Mouse (Mus musculus): Measurements from ENCODE around the gene Tfap2d.

Tfap2d gene

DNA sequence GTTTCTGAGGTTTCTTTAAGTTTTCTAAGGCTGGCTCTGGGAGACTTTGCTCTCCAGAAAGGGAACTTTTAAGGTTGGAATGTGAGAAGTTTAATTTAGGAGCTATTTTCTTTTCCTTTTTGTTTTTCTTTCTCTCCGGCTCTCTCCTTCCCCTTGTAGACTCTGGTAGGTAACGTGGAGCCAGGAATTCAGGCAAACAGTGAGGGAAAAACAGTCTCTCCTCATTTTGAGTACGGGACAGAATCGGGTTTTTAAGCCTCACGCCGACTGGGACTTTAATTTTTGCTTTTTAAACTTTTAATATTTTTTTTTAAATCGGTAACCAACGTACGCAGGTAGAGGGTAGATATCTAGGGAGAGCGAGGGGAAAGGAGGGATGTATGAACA is 106.5 kb downstream of the Tfap2d start:
- in situ Hi-C loops (cut with MboI; ENCODE audit: low pct_unique_long_range_greater_than_20kb in 1 of 2, low sequenced_read_pairs in 2 of 2, unreplicated experiment in 1 of 2): no loop called here

GRCm38 (mm10) chr1:19209776-19210175 is 107.0 kb downstream of the Tfap2d start:
- in situ Hi-C loops (cut with MboI; ENCODE audit: low pct_unique_long_range_greater_than_20kb in 1 of 2, low sequenced_read_pairs in 2 of 2, unreplicated experiment in 1 of 2): no loop called here

GRCm38 (mm10) chr1:19210215-19211032 is 107.6 kb downstream of the Tfap2d start:
- in situ Hi-C loops (cut with MboI; ENCODE audit: low pct_unique_long_range_greater_than_20kb in 1 of 2, low sequenced_read_pairs in 2 of 2, unreplicated experiment in 1 of 2): no loop called here

DNA sequence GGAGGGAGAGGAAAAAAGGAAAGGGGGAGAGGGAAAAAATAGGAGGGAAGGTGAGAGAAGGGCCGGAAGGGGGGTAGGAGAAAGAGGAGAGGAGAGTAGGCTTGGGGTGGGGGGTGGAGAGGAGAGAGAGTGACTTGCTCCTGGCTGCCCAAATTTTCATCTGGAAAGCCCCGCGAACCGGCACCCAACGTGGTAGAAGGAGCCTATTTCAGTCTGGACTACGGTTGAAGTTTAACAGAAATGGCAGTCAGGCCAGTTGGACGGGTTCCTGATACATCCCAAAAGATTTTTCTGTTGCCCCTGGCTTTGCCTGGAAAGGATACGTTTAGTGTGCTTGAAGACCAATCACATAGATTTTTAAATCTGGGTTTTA is 108.2 kb downstream of the Tfap2d start:
- in situ Hi-C loops (cut with MboI; ENCODE audit: low pct_unique_long_range_greater_than_20kb in 1 of 2, low sequenced_read_pairs in 2 of 2, unreplicated experiment in 1 of 2): no loop called here

DNA sequence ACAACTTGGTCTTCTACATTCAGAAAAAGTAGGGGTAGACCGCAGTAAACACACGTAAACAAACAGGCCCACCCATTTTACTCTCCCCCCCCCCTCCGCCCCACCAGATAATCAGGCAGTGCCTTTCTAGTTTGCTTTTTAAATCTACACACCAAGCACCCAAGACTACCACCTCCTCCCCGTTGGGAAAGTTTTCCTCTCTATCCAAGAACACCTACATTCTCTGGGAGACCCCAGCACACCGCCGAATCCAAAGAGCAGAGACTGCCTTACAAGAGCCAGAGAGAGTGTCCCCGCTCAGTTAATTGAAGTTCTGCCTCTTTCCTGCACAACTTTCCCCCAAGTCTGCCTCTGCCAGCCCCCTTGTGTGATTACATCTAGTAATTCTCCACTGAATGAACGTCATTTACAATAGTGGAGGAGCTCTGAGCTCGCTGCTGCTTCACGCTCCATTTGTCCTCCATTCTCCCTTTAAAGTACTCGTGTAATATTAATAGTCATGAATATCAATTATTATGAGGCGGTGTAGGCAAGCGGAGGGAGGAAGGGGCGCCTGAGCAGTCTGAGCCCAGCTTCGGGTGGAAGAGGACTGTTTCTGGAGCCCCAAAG is 108.8 kb downstream of the Tfap2d start:
- in situ Hi-C loops (cut with MboI; ENCODE audit: low pct_unique_long_range_greater_than_20kb in 1 of 2, low sequenced_read_pairs in 2 of 2, unreplicated experiment in 1 of 2): no loop called here

DNA sequence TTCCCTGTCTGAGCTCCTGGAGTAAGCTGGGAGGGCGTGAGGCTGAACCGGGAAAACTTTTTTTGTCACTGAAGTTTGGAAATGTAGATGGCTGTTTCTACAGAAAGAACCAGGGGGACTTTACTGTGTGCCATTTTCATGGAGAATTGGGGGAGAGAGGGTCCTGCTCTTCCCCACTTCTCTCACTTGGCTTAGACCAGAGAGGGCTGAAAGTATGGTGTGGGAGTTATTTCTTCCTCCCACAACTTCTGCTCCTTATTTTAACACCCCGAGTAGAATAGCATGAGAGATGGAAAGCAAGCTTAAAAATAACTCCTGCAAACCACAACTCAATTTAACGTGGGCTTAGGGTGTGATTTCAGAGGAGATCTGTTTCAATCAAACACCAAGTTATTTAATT is 109.9 kb downstream of the Tfap2d start:
- in situ Hi-C loops (cut with MboI; ENCODE audit: low pct_unique_long_range_greater_than_20kb in 1 of 2, low sequenced_read_pairs in 2 of 2, unreplicated experiment in 1 of 2): no loop called here

- in situ Hi-C loops (cut with MboI; ENCODE audit: low pct_unique_long_range_greater_than_20kb in 1 of 2, low sequenced_read_pairs in 2 of 2, unreplicated experiment in 1 of 2): no loop called here
Measured at GRCm38 (mm10) chr1:19213171-19213570, 110.3 kb downstream of the Tfap2d start.

DNA sequence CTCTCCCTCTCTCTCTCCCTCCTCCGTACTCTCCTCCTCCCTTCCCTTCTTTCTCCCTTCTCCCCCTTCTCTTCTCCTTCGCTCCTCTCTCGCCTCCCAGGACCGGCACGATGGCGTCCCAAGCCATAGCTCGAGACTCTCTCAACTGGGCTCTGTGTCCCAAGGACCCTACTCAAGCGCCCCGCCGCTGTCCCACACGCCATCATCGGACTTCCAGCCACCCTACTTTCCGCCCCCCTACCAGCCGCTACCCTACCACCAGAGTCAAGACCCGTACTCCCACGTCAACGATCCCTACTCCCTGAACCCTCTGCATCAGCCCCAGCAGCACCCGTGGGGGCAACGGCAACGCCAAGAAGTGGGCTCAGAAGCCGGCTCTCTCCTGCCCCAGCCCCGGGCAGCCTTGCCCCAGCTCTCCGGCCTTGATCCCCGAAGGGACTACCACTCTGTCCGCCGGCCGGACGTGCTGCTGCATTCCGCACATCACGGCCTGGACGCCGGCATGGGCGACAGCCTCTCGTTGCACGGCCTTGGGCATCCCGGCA is 111.1 kb downstream of the Tfap2d start:
- in situ Hi-C loops (cut with MboI; ENCODE audit: low pct_unique_long_range_greater_than_20kb in 1 of 2, low sequenced_read_pairs in 2 of 2, unreplicated experiment in 1 of 2): no loop called here

All from mouse embryonic stem cell (cell line).